Mouse (Mus musculus): ENCODE measurements around the gene Brat1. TPM values are rescaled to one million over a fixed set of nuclear protein-coding genes. Genes with fewer than 3 reads are reported as not detected.
"Not testable (repeated sequence)": the region's sequence is repeated elsewhere in the genome, so short reads cannot be mapped to it uniquely, and the experiment has no call there.

The Brat1 gene
- total RNA-seq (2021) = 10 to 100 TPM; 17.6 to 17.8 TPM
- long read RNA-seq, experiment 1, transcript Brat1-201 (14 exons, 3,333 nt) = major isoform, 13 of 34 reads
- long read RNA-seq, experiment 1, transcript Brat1-202 (14 exons, 3,431 nt) = minor isoform, 5 of 34 reads
- long read RNA-seq, experiment 1, partial matches to known transcripts = 5 of 34 reads
- long read RNA-seq, experiment 1, other reads (novel, unspliced or antisense) = 10 of 34 reads
- long read RNA-seq, experiment 2, transcript Brat1-201 (14 exons, 3,333 nt) = major isoform, 5 of 17 reads
- long read RNA-seq, experiment 2, partial matches to known transcripts = 5 of 17 reads
- long read RNA-seq, experiment 2, other reads (novel, unspliced or antisense) = 4 of 17 reads

- DNase-seq (ENCODE audit: low spot score in 2 of 2) = peak; percentile 99 to 100
Measured at GRCm38 (mm10) chr5:140704378-140705251, at the start of gene Brat1. Gene Brat1 (plus strand): TSS chr5:140705011.

DNA sequence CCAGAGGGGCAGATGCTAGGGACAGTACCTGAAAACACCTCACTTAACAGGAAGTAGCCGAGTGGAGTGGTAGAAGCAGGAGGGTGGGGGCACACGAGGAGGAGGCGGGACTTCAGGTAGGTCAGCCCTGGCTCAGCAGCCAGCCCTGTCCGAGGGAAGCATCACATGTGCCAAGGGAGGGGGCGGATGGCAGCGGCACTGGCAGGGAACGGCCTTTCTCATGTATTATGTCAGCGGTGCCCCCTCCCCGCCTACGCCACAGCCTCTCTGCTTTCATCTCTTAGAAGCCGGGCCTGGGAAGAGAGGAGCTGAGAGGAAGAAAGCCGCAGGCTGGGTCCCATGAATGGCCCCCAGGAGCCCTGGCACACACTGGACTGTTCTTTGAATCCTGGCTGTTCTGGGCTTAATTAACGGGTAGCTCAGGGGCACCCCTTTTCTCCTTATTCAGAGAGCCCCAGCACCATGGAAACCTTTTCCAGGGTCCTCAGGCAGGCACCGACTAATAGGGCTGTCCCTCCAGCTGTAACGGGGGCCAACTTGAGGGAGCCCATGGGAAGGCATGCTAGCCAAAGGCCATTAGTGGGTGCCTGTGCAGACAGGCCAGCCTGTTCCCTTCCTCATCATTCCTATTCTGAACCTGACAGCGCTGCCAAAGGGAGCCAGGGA, 45.1 kb upstream of the Brat1 start:
- peak; percentile 63 to 83 for DNase-seq (ENCODE audit: low spot score in 2 of 2)

DNA sequence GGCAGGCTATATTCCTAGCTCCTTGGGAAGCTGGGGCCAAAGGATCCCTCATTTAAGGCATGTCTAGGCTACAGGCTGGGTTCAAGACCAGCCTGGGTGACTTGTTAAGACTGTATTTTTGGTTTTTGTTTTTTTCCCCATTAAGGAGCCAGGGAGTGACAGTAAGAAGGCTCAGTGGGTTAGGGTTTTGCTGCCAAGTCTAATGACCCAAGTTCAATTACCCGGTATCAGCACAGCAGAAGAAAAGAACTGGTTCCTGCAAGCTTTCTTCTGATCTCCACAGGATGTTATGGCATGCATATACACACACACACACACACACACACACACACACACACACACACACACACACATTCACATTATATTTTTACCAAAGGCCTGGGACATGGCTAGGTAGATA, 44.4 kb upstream of the Brat1 start:
- DNase-seq (ENCODE audit: low spot score in 2 of 2) = no peak

- no peak for DNase-seq (ENCODE audit: low spot score in 2 of 2)
Measured at GRCm38 (mm10) chr5:140661427-140661826, 43.4 kb upstream of the Brat1 start.

DNA sequence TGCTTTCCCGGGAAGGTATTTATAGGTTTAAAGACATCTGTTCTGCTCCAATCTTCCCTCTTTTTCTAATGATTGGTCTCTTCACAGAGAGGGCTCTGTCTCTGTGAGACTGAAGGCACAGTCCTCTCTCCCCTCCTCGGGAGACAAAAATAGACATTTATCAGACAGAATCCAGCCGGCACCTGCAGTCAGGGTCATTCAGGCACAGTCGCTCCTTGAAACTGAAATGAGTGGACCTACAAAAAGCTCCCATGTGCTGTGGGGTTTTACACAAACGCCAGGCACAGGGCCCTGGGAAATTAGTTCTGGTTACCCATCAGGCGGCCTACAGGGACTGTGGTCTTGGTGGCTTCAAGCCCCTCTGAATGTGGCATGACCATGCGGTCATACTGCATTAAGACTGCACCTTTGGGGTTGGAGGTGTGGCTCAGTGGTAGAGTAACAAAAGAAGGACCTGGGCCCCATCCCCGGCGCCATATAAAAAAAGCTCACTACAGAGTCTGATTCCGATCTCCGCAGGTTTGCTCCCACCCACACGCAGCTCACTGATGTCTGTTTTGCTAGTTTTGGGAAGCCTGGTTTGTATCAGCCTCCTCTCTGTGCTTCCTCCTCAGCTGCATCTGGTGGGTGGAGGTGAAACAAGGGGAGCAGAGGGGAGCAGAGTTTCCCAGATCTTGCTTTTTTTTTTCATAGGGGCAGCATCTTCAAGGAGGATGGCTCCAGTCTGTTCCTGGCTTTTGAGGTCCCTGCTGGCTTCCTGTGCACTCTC, 42.8 kb upstream of the Brat1 start:
- peak; percentile 47 to 67 for DNase-seq (ENCODE audit: low spot score in 2 of 2)

DNA sequence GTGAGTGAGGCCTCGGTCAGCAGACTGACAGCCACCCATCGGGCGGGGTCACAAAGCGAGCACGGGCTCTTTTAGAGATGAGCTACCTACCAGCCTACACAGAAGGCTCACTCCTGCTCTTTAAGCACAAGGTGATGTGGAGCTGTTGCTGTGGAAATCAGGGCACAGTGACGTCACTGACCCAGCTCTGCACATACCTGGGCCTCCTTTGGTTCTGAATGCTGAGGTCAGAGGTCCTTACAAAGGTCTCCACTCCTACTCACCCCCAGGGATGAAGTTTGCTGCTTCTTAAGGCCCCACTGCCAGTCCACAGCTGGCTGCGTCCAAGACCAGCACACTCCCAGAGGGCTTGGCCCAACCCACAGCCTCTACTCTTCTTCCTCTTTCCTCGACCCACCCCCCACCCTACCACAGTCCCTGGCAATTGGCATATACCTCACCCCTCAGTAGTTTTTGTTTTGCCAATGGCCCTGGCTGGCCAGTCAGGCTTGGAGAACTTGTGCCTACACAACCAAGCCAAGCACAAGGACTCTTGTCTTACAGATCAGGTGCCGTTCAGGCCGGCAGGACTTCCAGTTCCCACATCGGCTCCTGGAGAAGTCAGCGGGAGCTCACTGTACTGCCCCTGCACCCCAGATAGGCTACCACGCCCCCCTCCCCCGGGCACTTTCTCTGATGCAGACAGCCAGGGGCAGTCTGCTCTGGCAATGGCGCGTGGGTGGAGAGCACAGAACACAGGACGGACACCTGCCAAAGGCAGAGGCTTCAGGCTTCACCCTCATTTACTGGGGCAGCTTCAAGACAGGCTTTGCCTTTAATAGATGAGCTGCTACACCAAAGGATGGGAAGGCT, 41.8 kb upstream of the Brat1 start:
- DNase-seq (ENCODE audit: low spot score in 2 of 2) = peak in 1 of 2 experiments; percentile 53

- peak; percentile 48 to 49 for DNase-seq (ENCODE audit: low spot score in 2 of 2)
Measured at GRCm38 (mm10) chr5:140663621-140664180, 41.1 kb upstream of the Brat1 start.

- DNase-seq (ENCODE audit: low spot score in 2 of 2) = no peak
Measured at GRCm38 (mm10) chr5:140672115-140672514, 32.7 kb upstream of the Brat1 start.

DNA sequence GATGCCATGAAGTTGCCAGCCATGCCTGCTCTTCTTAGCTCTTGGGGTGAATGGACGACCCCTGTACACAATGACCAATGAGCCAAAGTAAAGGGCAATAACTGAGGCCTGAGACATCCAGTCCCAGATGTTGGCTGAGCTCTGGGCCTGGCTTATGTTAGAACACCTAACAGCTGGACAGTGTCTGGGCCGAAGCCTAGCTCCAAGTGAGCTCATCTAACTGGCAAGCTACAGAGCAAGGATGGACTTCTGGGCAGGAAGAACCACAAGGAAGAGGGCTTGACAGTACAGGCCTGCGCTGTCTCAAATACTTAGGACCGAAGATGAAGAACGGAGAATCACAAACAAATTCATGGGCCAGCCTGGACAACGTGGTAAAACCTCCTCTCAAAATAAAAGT, 32.2 kb upstream of the Brat1 start:
- DNase-seq (ENCODE audit: low spot score in 2 of 2) = not testable (repeated sequence)

DNA sequence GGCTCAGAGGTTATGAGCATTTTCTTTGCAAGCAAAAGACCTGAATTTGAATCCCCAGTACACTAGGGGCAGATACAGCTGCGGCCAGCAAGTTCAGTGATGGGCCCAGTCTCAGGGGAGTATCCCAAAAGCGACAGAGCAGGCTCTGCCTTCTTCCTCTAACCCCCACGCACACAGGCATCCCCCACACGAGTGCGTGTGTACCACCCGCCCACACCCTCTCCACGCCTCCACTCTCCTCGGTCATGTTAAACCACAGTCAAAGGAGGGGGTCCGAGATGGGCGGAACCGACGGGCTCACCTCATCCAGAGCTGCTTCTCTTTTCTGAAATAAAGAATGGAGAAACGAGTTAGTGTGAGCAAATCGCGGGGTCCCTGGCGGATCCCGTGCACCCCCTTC, 30.8 kb upstream of the Brat1 start:
- no peak for DNase-seq (ENCODE audit: low spot score in 2 of 2)

GRCm38 (mm10) chr5:140675079-140675478, 29.7 kb upstream of the Brat1 start:
- no peak for DNase-seq (ENCODE audit: low spot score in 2 of 2)

DNA sequence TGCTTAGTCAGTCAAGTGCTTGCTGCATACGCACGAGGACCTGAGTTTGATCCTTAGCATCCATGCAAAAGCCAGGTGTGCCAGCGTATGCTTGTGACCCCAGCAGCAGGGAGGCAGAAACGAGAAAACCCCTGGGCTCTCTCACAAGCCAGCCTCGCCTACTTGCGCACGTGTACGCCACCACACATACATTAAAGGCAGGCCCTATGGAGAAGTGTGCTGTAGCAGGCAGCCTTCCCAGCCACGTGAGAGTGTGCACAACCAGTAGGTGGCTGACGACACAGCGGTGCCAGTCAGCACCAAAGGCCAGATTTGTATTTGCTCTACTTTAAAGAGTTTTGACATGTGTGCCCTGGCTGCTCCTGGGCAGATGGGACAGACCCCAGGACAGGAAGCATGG, 29.2 kb upstream of the Brat1 start:
- DNase-seq (ENCODE audit: low spot score in 2 of 2) = peak; percentile 34 to 44

- DNase-seq (ENCODE audit: low spot score in 2 of 2) = no peak
Measured at GRCm38 (mm10) chr5:140677137-140677536, 27.7 kb upstream of the Brat1 start.

DNA sequence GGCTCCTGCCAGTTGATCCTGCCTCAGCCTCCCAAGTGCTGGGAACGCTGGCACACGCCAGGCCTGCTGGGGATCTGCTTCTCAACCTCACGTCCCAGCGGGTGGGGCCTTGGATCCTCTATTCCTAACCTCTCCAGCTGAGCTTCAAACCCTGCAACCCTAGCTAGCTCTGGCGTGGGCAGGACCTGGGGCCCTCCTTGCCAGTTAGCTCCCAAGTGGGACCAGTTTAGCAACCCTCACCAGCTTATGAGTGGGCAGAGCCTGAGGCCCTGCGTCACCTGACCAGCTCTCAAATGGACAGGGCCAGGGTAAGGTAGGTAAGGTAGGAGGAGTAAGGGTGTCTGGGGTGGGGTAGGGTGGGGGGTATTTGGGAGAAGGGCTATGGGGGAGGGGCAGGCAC, 24.8 kb upstream of the Brat1 start:
- no peak for DNase-seq (ENCODE audit: low spot score in 2 of 2)

GRCm38 (mm10) chr5:140680950-140681349, 23.9 kb upstream of the Brat1 start:
- no peak for DNase-seq (ENCODE audit: low spot score in 2 of 2)

GRCm38 (mm10) chr5:140682113-140682512, 22.7 kb upstream of the Brat1 start:
- DNase-seq (ENCODE audit: low spot score in 2 of 2) = no peak

DNA sequence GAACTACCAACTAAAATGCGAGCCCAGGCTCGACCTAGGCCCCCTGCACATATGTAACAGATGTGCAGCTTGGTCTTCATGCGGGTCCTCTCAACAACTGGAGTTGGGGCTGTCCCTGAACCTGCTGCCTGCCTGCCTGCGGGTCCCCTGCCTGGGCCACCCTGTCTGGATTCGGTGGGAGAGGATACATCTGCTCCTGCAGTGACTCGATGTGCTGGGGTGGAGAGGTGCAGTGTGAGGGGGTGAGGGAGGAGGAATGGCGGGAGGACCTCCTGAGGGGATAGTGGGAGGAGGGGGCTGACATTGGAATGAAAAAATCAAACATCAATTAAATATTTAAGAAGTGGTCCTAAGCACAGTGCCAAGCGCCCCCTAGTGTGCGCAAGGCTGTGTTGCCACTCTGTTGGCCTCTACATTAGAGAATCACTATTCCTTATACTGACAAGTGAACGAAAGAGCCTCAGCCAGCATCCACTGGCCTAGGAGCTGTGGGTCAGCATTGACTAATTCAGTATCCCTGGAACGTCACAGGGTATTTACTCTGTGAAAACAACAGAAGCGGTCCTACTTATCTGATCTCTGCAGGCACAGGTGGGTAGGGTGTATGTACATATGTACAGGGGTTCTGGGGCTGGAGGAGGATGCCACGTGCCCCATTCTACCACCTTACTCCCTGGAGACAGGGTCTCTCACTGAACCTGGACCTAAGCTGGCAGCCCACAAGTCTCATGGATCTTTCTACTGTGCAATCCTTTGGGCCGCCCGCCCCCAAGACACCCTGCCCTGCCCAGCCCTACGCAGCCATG, 20.3 kb upstream of the Brat1 start:
- DNase-seq (ENCODE audit: low spot score in 2 of 2) = peak in 1 of 2 experiments; percentile 44

DNA sequence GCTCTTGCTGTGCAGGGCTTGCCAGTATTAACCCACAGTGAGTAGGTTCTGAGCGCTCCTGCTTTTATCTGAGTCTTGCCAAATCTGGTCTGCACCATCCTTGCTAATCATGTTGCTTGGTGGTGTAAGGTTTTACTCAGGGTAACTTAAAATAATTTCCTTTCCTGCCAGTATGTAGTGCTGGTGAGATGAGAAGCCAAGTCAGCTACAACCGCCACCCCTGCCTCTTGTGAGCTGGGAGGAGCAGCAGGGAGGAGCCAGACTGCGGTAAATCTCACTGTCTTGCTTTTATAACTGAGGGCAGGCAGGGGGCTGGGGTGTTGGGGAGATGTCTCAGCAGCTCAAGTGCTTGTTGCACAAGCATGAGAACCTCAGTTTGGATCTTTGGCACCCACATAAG, 16.4 kb upstream of the Brat1 start:
- DNase-seq (ENCODE audit: low spot score in 2 of 2) = peak; percentile 46 to 47

DNA sequence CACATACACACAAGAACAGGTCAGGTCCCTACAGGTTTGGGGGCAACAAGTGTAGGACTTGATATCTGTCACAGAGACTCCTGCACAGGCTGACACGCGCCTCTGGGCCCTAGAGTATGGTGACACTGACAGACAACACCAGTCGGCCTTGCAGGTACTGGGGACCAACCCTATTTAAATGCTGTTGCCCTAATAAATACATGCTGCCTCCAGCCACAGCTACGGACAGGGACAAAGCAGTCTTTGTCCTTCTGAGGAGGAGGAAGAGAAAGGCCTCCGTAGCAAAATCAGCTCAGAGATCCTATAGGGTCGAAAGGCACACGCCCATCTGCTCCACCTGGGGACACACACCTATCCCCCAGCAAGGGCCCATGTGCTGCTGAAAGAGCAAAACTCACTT, 8.8 kb upstream of the Brat1 start:
- DNase-seq (ENCODE audit: low spot score in 2 of 2) = no peak

Measured in left cerebral cortex, adult 18-20 months (tissue).